Mouse (Mus musculus): ENCODE results near the gene Parp9. TPM values are rescaled to one million over a fixed set of nuclear protein-coding genes. Genes with fewer than 3 reads are reported as not detected.
A peak's percentile ranks its signal among the peaks of the same experiment; 100 is the strongest.
"Not testable (repeated sequence)": the region's sequence is repeated elsewhere in the genome, so short reads cannot be mapped to it uniquely, and the experiment has no call there.

Gene Parp9
- polyA plus RNA-seq (2015; fragmentation: Nextera tagmentation; extraction: Ambion mirVana) = 1.8 TPM in 2 replicates

DNA sequence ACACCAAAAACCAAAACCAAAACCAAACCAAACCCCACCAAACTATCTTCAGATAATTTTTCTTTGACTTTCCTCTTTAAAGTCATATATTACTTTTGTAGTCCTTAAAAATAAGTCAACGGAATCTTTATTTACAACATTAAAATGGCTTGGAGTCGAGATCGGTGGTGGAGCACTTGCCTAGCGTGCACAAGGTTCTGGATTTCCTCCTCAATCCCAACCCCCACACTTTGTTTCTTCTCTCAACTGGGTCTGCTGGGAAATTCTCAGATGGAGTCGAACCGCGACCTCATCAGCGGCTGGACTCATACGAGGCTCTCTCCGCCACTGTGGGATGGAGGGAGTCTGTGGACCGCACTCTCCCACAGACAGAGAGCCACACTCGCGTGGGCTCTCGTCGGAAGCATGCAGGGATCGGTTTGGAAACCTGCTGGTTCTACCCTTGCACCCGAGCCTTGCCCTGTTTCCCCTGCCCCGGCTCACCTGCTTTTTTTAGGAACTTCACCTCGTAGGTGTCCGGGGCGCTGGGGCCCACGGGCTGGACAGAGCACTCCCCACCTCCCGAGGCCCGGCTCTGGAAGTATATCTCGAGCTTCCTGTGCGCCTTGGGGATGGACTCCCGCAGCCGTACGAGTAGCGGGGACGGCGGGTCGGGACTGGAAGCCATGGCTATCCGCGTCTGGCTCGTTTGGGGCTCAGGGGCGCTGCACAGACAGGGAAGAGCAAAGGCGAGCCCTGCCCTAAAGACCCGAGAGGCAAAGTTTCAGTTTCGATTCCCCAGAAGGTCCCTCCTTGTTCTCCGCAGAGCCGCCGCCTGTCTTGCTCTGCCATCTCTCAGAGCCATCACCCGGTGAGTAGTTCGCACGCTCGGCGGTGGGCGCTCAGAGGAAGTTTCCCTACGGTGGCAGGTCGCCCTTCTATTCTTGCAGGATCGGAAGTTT, at the start of gene Parp9, which contains the start of gene Dtx3l:
Gene Parp9, plus strand, starts transcription at position 260 of the 941 bp plus-strand sequence.
Gene Dtx3l, minus strand, starts transcription at position 941 of the 941 bp plus-strand sequence.
- peak; percentile 56; the same call in 1 of the 2 replicates for ATAC-seq
- peaks cover 5% of the 10 kb centered on the region; the same call in 1 of the 2 replicates for H3K4me1 ChIP-seq (ENCODE audit: control insufficient read depth, insufficient read depth, low read length)
- 1% methylated on average over 52 of the region's 52 CpGs for WGBS
- H3K27ac ChIP-seq (ENCODE audit: low read length) = no peak within 1 kb of the TSS
- H3K27me3 ChIP-seq (ENCODE audit: control insufficient read depth, insufficient read depth, low read depth, low read length) = peaks cover 16% of the 10 kb centered on the region
- peak within 1 kb of the TSS; percentile 45 for H3K4me3 ChIP-seq (ENCODE audit: low read depth, low read length)
- H3K9ac ChIP-seq (ENCODE audit: low read depth, low read length) = peak within 1 kb of the TSS; percentile 62
- H3K4me2 ChIP-seq (ENCODE audit: low read length) = peak within 1 kb of the TSS; percentile 84
- no peaks in the 10 kb centered on the region for H3K36me3 ChIP-seq (ENCODE audit: control insufficient read depth, insufficient read depth, low read length)
- H3K9me3 ChIP-seq (replicated peaks; ENCODE audit: control insufficient read depth, low read length, poor library complexity, severe bottlenecking) = no peaks in the 10 kb centered on the region

- no peak overlapping the region for H3K4me3 ChIP-seq (ENCODE audit: low read depth, low read length)
- H3K27me3 ChIP-seq (ENCODE audit: control insufficient read depth, insufficient read depth, low read depth, low read length) = no peaks in the 10 kb centered on the region
- no peaks in the 10 kb centered on the region for H3K9me3 ChIP-seq (replicated peaks; ENCODE audit: control insufficient read depth, low read length, poor library complexity, severe bottlenecking)
- no peak overlapping the region for H3K9ac ChIP-seq (ENCODE audit: low read depth, low read length)
- no peak overlapping the region for H3K4me2 ChIP-seq (ENCODE audit: low read length)
- ATAC-seq = no peak
- 92% methylated on average over 5 of the region's 5 CpGs for WGBS
- H3K36me3 ChIP-seq (ENCODE audit: control insufficient read depth, insufficient read depth, low read length) = no peaks in the 10 kb centered on the region
- H3K27ac ChIP-seq (ENCODE audit: low read length) = no peak overlapping the region
- H3K4me1 ChIP-seq (ENCODE audit: control insufficient read depth, insufficient read depth, low read length) = no peaks in the 10 kb centered on the region
Observed at GRCm38 (mm10) chr16:35888910-35889309, 49.4 kb upstream of the Parp9 start.

- no peak for ATAC-seq
Observed at GRCm38 (mm10) chr16:35890645-35891044, 47.6 kb upstream of the Parp9 start.

DNA sequence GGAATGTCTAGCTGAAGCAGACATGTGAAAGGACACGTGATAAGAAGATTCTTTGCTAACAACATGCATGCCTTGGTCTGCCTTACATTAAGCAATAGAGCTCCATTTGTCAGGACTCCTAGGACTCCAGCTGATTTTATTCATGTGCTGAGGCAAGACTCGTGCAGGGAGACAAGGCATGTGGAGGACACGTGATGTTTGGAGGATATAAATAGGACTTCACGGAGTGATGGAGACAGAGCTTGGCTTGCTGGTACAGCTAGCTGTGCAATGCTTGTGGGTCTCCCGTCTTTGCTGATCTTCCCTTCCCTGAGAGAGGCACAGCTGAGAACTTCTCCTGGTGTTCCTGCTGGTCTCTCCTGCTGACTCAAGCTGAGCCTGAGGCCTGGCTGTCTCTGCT, 46.7 kb upstream of the Parp9 start:
- H3K9ac ChIP-seq (ENCODE audit: low read depth, low read length); H3K36me3 ChIP-seq (ENCODE audit: control insufficient read depth, insufficient read depth, low read length); ATAC-seq; H3K9me3 ChIP-seq (replicated peaks; ENCODE audit: control insufficient read depth, low read length, poor library complexity, severe bottlenecking); H3K27me3 ChIP-seq (ENCODE audit: control insufficient read depth, insufficient read depth, low read depth, low read length); H3K4me2 ChIP-seq (ENCODE audit: low read length); H3K4me1 ChIP-seq (ENCODE audit: control insufficient read depth, insufficient read depth, low read length); H3K4me3 ChIP-seq (ENCODE audit: low read depth, low read length); H3K27ac ChIP-seq (ENCODE audit: low read length): not testable (repeated sequence)
- 84% methylated on average over 5 of the region's 5 CpGs for WGBS

More at GRCm38 (mm10) chr16:35890645-35891044, 47.6 kb upstream of the Parp9 start:
- WGBS = 66% methylated on average over 3 of the region's 3 CpGs
- Histone ChIP-seq H3K4me3 (ENCODE audit: low read depth, low read length) (no peak overlapping the region), H3K36me3 (ENCODE audit: control insufficient read depth, insufficient read depth, low read length) (no peaks in the 10 kb centered on the region), H3K27me3 (ENCODE audit: control insufficient read depth, insufficient read depth, low read depth, low read length) (no peaks in the 10 kb centered on the region), H3K4me1 (ENCODE audit: control insufficient read depth, insufficient read depth, low read length) (no peaks in the 10 kb centered on the region), H3K9me3 (replicated peaks; ENCODE audit: control insufficient read depth, low read length, poor library complexity, severe bottlenecking) (no peaks in the 10 kb centered on the region), H3K27ac (ENCODE audit: low read length) (no peak overlapping the region), H3K9ac (ENCODE audit: low read depth, low read length) (no peak overlapping the region), H3K4me2 (ENCODE audit: low read length) (no peak overlapping the region)

DNA sequence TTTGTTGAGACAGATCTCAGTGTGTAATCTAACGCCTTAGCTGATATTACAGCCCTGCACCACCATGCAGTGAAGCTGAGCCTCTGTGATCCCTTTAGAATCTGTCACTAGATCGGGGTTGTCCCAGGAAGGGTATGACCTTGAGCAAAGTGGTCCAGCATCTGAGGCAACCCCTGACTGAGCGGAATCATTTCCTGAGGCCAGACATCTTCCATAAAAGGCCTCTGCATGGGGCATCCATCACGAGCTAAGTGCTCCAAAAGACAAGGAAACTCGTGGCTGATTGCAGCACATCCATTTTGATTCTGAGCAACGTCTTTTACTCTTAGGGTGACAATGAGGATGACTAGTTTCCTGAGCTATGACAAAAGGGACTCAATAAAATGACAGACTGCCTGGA, 43.3 kb upstream of the Parp9 start:
- Histone ChIP-seq H3K9ac (ENCODE audit: low read depth, low read length) (no peak overlapping the region), H3K4me2 (ENCODE audit: low read length) (no peak overlapping the region), H3K27ac (ENCODE audit: low read length) (no peak overlapping the region), H3K4me1 (ENCODE audit: control insufficient read depth, insufficient read depth, low read length) (no peaks in the 10 kb centered on the region), H3K27me3 (ENCODE audit: control insufficient read depth, insufficient read depth, low read depth, low read length) (no peaks in the 10 kb centered on the region), H3K4me3 (ENCODE audit: low read depth, low read length) (no peak overlapping the region), H3K9me3 (replicated peaks; ENCODE audit: control insufficient read depth, low read length, poor library complexity, severe bottlenecking) (no peaks in the 10 kb centered on the region), H3K36me3 (ENCODE audit: control insufficient read depth, insufficient read depth, low read length) (no peaks in the 10 kb centered on the region)
- no peak for ATAC-seq
- 45% methylated on average over 6 of the region's 6 CpGs for WGBS

- WGBS = 91% methylated on average over 3 of the region's 3 CpGs
- H3K27ac ChIP-seq (ENCODE audit: low read length) = no peak overlapping the region
- H3K9ac ChIP-seq (ENCODE audit: low read depth, low read length) = no peak overlapping the region
- no peak for ATAC-seq
- H3K27me3 ChIP-seq (ENCODE audit: control insufficient read depth, insufficient read depth, low read depth, low read length) = no peaks in the 10 kb centered on the region
- no peaks in the 10 kb centered on the region for H3K9me3 ChIP-seq (replicated peaks; ENCODE audit: control insufficient read depth, low read length, poor library complexity, severe bottlenecking)
- H3K36me3 ChIP-seq (ENCODE audit: control insufficient read depth, insufficient read depth, low read length) = no peaks in the 10 kb centered on the region
- H3K4me3 ChIP-seq (ENCODE audit: low read depth, low read length) = no peak overlapping the region
- H3K4me1 ChIP-seq (ENCODE audit: control insufficient read depth, insufficient read depth, low read length) = no peaks in the 10 kb centered on the region
- no peak overlapping the region for H3K4me2 ChIP-seq (ENCODE audit: low read length)
Observed at GRCm38 (mm10) chr16:35900541-35900940, 37.7 kb upstream of the Parp9 start.

DNA sequence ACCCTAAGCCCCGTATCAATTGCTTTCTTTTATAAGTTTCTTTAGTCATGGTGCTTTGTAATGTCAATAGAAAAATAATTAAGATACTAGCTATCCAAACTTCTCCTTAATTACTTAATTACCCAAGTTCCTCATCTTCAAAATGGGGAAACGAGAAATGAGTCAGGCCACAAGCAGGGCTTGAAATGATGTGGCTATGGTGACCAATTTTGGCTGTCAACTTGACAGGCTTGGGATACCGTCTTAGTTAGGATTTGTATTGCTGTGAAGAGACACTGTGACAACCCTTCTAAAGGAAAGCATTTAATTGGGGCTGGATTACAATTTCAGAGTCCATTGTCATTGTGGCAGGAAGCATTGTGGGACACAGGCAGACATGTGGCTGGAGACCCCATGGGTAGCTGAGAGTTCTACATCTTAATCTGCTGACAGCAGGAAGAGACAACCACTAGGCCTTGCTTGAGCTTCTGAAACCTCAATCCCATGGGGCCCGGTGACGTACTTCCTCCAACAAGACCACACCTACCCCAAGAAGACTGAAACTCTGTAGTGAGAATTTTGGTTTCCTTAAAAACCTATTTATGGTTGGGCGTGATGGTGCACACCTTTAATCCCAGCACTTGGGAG, 35.1 kb upstream of the Parp9 start:
- Histone ChIP-seq H3K9me3 (replicated peaks; ENCODE audit: control insufficient read depth, low read length, poor library complexity, severe bottlenecking) (no peaks in the 10 kb centered on the region), H3K36me3 (ENCODE audit: control insufficient read depth, insufficient read depth, low read length) (no peaks in the 10 kb centered on the region), H3K4me3 (ENCODE audit: low read depth, low read length) (no peak overlapping the region), H3K27me3 (ENCODE audit: control insufficient read depth, insufficient read depth, low read depth, low read length) (no peaks in the 10 kb centered on the region), H3K4me2 (ENCODE audit: low read length) (no peak overlapping the region), H3K9ac (ENCODE audit: low read depth, low read length) (no peak overlapping the region), H3K4me1 (ENCODE audit: control insufficient read depth, insufficient read depth, low read length) (no peaks in the 10 kb centered on the region), H3K27ac (ENCODE audit: low read length) (no peak overlapping the region)
- ATAC-seq = no peak
- 81% methylated on average over 6 of the region's 6 CpGs for WGBS

GRCm38 (mm10) chr16:35904121-35904736, 34.0 kb upstream of the Parp9 start:
- no peak for ATAC-seq

More at GRCm38 (mm10) chr16:35904121-35904736, 34.0 kb upstream of the Parp9 start:
- Histone ChIP-seq H3K4me1 (ENCODE audit: control insufficient read depth, insufficient read depth, low read length) (no peaks in the 10 kb centered on the region), H3K27ac (ENCODE audit: low read length) (no peak overlapping the region), H3K4me3 (ENCODE audit: low read depth, low read length) (no peak overlapping the region), H3K9me3 (replicated peaks; ENCODE audit: control insufficient read depth, low read length, poor library complexity, severe bottlenecking) (no peaks in the 10 kb centered on the region), H3K9ac (ENCODE audit: low read depth, low read length) (no peak overlapping the region), H3K4me2 (ENCODE audit: low read length) (no peak overlapping the region), H3K27me3 (ENCODE audit: control insufficient read depth, insufficient read depth, low read depth, low read length) (no peaks in the 10 kb centered on the region), H3K36me3 (ENCODE audit: control insufficient read depth, insufficient read depth, low read length) (no peaks in the 10 kb centered on the region)
- WGBS = 84% methylated on average over 4 of the region's 4 CpGs

Measured in midbrain, embryonic 16.5 days (tissue).